Mouse (Mus musculus) kidney, embryonic 15.5 days (tissue): ENCODE data around the gene Add2. TPM values are rescaled to one million over a fixed set of nuclear protein-coding genes. Genes with fewer than 3 reads are reported as not detected.
"Not testable (repeated sequence)": the region's sequence is repeated elsewhere in the genome, so short reads cannot be mapped to it uniquely, and the experiment has no call there.

Experiments used
- ATAC-seq: fragments of 200-750 bp; cut with Nextera tagmentation; replicated peaks from 2 replicates; pipeline ENCODE4 v1.8.0; 2017; ENCODE audit warnings: moderate TSS enrichment; ENCODE audit not compliant: low FRiP score
- H3K27ac ChIP-seq: fragments of 300-500 bp; sonication (generic); 2 replicates; pipeline ENCODE4 v1.5.1; 2015; ENCODE audit warnings: mild to moderate bottlenecking, inconsistent platforms
- H3K27me3 ChIP-seq: fragments of 300-500 bp; sonication (generic); 2 replicates; pipeline ENCODE4 v1.6.1; 2015; ENCODE audit warnings: inconsistent platforms
- H3K36me3 ChIP-seq: fragments of 300-500 bp; sonication (generic); 2 replicates; pipeline ENCODE4 v1.6.1; 2015; ENCODE audit warnings: inconsistent platforms
- H3K4me1 ChIP-seq: fragments of 300-500 bp; sonication (generic); 2 replicates; pipeline ENCODE4 v1.6.1; 2015; ENCODE audit warnings: inconsistent platforms
- H3K4me2 ChIP-seq: fragments of 300-500 bp; sonication (generic); 2 replicates; pipeline ENCODE4 v1.6.1; 2015; ENCODE audit warnings: moderate library complexity, mild to moderate bottlenecking, inconsistent platforms
- H3K4me3 ChIP-seq: fragments of 300-500 bp; sonication (generic); replicated peaks from 2 replicates; pipeline ENCODE4 v1.5.1; 2015; ENCODE audit warnings: mild to moderate bottlenecking, inconsistent platforms
- H3K9ac ChIP-seq: fragments of 300-500 bp; sonication (generic); 2 replicates; pipeline ENCODE4 v1.6.1; 2015; ENCODE audit warnings: mild to moderate bottlenecking, inconsistent platforms
- H3K9me3 ChIP-seq: fragments of 300-500 bp; sonication (generic); replicated peaks from 2 replicates; pipeline ENCODE4 v1.6.1; 2016; ENCODE audit warnings: inconsistent platforms
- WGBS: fragments of 180-500 bp; shearing (Covaris S2); methylation state at CpG from one replicate; pipeline ENCODE4 v1.1.7; 2015; ENCODE audit warnings: mixed read lengths; 5-methylcytosine and 5-hydroxymethylcytosine counted together
- polyA plus RNA-seq: library from polyadenylated mRNA; unstranded; fragments of >200 nt; fragmentation: Nextera tagmentation; extraction: Ambion mirVana; gene quantifications from 2 replicates; pipeline ENCODE4 v1.2.1, GENCODE M21; 2015

The Add2 gene
- 5.9 and 7.2 TPM in 2 replicates for polyA plus RNA-seq

GRCm38 (mm10) chr6:86028601-86029322, at the start of gene Add2:
Gene Add2, plus strand, starts transcription at chr6:86028681.
- Histone ChIP-seq H3K4me2 (peak within 1 kb of the TSS; percentile 95), H3K27me3 (peaks cover 37% of the 10 kb centered on the region), H3K27ac (no peak within 1 kb of the TSS), H3K4me1 (peaks cover 15% of the 10 kb centered on the region), H3K9ac (peak within 1 kb of the TSS; percentile 48), H3K36me3 (no peaks in the 10 kb centered on the region), H3K4me3 (peak within 1 kb of the TSS; percentile 52), H3K9me3 (no peaks in the 10 kb centered on the region)
- under 1% methylated on average over 56 of the region's 56 CpGs for WGBS
- ATAC-seq = peak; percentile 76

DNA sequence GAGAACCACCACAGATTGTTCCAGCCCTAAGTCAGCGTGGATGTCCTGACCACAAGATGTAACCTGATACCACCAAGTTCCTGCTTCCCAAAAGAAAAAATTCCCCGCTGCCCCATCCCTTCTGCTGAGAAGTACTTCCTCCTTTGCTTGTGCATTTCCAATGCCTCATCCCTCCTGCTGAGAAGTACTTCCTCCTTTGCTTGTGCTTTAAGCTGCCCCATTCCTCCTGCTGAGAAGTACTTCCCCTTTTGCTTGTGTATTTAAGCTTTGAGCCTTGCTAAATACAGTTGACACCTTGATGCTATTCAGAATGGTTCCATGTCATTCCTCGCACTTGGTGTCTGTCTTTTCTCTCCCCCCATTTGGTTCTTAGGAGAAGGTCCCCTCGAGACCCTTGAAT, 49.7 kb upstream of the Add2 start:
- ATAC-seq, H3K9me3 ChIP-seq, H3K36me3 ChIP-seq, H3K9ac ChIP-seq, H3K27me3 ChIP-seq, H3K27ac ChIP-seq, H3K4me1 ChIP-seq, H3K4me2 ChIP-seq, H3K4me3 ChIP-seq: not testable (repeated sequence)
- 81% methylated on average over 4 of the region's 4 CpGs for WGBS

- Histone ChIP-seq H3K4me3 (no peak overlapping the region), H3K4me2 (no peak overlapping the region), H3K36me3 (no peaks in the 10 kb centered on the region), H3K9ac (no peak overlapping the region), H3K27ac (no peak overlapping the region), H3K9me3 (no peaks in the 10 kb centered on the region), H3K4me1 (no peaks in the 10 kb centered on the region), H3K27me3 (no peaks in the 10 kb centered on the region)
- 81% methylated on average over 8 of the region's 8 CpGs for WGBS
- ATAC-seq = no peak
Observed at GRCm38 (mm10) chr6:85984351-85984750, 44.1 kb upstream of the Add2 start.

DNA sequence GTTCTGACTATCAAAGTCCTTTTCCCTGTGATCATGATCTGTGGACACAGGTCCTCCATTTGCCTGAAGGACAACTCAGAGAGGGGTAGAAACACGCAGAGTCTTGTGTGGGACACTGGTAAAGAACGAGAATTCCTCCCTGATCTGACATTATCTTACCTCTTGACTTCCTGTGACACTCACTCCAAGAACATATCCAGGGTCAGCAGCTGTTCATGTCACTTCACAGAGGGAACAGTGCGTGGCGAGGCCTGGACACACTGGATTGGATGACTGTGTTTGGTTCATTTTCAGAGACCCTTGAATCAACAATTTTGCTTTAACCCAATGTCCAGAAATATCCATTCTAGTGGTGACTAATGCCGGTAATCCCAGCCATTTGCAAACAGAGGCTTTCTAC, 38.9 kb upstream of the Add2 start:
- H3K27ac ChIP-seq, H3K4me2 ChIP-seq, H3K27me3 ChIP-seq, H3K9ac ChIP-seq, H3K9me3 ChIP-seq, H3K36me3 ChIP-seq, H3K4me1 ChIP-seq, ATAC-seq, H3K4me3 ChIP-seq: not testable (repeated sequence)
- 83% methylated on average over 5 of the region's 5 CpGs for WGBS

DNA sequence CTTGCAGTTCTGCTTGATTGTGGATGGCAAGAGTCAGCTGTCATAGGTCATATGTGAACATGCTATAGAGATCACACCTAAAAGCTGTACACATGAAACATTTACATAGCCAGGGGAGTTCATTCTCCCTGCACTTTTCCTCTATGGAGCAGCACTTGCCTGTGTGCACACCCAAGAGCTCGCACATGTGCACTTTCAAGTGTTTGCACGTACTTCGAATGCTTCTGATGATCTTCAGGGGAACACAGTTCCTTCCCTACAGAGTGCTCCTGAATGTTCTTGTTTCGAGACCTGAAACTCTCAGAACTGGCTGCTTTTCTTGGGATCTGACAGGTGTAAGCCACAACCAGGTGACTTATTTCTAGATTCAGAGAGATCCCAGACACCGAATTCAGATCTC, 37.7 kb upstream of the Add2 start:
- H3K9ac ChIP-seq, H3K4me3 ChIP-seq, H3K27me3 ChIP-seq, H3K4me1 ChIP-seq, H3K36me3 ChIP-seq, H3K4me2 ChIP-seq, H3K9me3 ChIP-seq, H3K27ac ChIP-seq, ATAC-seq: not testable (repeated sequence)
- 82% methylated on average over 5 of the region's 5 CpGs for WGBS

- no peak overlapping the region for H3K4me3 ChIP-seq
- H3K4me2 ChIP-seq = no peak overlapping the region
- no peaks in the 10 kb centered on the region for H3K36me3 ChIP-seq
- peaks cover 2% of the 10 kb centered on the region; the same call in 1 of the 2 replicates for H3K4me1 ChIP-seq
- WGBS = 77% methylated on average over 18 of the region's 18 CpGs
- no peak overlapping the region for H3K9ac ChIP-seq
- no peaks in the 10 kb centered on the region for H3K9me3 ChIP-seq
- H3K27ac ChIP-seq = no peak overlapping the region
- no peak for ATAC-seq
- H3K27me3 ChIP-seq = no peaks in the 10 kb centered on the region
Observed at GRCm38 (mm10) chr6:86003405-86003925, 25.0 kb upstream of the Add2 start.

- H3K36me3 ChIP-seq = no peaks in the 10 kb centered on the region
- no peaks in the 10 kb centered on the region for H3K27me3 ChIP-seq
- H3K4me3 ChIP-seq = peak overlapping the region; percentile 14; the same call in 1 of the 2 replicates
- ATAC-seq = peak; percentile 87
- H3K9me3 ChIP-seq = no peaks in the 10 kb centered on the region
- 14% methylated on average over 18 of the region's 18 CpGs for whole genome bisulfite sequencing
- H3K27ac ChIP-seq = no peak overlapping the region
- H3K9ac ChIP-seq = no peak overlapping the region
- H3K4me2 ChIP-seq = peak overlapping the region; percentile 53
- H3K4me1 ChIP-seq = peaks cover 2% of the 10 kb centered on the region; the same call in 1 of the 2 replicates
Observed at GRCm38 (mm10) chr6:86004271-86005148, 24.0 kb upstream of the Add2 start.

- H3K9me3 ChIP-seq = no peaks in the 10 kb centered on the region
- no peak overlapping the region for H3K4me3 ChIP-seq
- no peak overlapping the region for H3K4me2 ChIP-seq
- no peaks in the 10 kb centered on the region for H3K36me3 ChIP-seq
- ATAC-seq = no peak
- H3K27ac ChIP-seq = no peak overlapping the region
- 37% methylated on average over 4 of the region's 4 CpGs for WGBS
- no peaks in the 10 kb centered on the region for H3K4me1 ChIP-seq
- H3K9ac ChIP-seq = no peak overlapping the region
- no peaks in the 10 kb centered on the region for H3K27me3 ChIP-seq
Observed at GRCm38 (mm10) chr6:86009980-86010379, 18.5 kb upstream of the Add2 start.

DNA sequence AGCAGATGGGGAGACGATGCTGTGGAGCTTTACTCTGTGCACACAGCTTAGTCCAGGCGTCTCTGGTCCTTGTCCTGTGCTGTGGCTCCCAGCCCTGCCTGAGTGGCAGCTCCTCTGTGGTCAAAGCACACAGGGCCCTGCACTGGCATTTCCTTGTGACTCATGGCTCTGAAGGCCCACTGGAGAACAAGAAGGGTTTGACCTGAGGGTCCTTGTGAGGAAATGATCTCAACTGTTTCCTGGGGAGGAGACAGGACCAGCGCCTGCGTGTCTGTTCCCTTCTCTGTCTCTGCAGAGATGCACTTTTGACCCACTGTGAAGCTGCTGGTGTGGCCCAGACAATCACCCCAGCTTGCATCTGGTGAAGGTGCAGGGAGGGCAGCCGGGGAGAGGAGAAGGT, 13.7 kb upstream of the Add2 start:
- 63% methylated on average over 5 of the region's 5 CpGs for WGBS
- peak; percentile 40 for ATAC-seq
- H3K9me3 ChIP-seq = not testable (repeated sequence)

GRCm38 (mm10) chr6:86015871-86016270, 12.6 kb upstream of the Add2 start, which contains the start of gene Figla:
Gene Figla, plus strand, starts transcription at chr6:86016171.
- Histone ChIP-seq H3K27me3 (no peaks in the 10 kb centered on the region), H3K4me3 (no peak within 1 kb of the TSS), H3K4me2 (no peak within 1 kb of the TSS), H3K27ac (no peak within 1 kb of the TSS), H3K9me3 (no peaks in the 10 kb centered on the region), H3K9ac (no peak within 1 kb of the TSS), H3K36me3 (no peaks in the 10 kb centered on the region), H3K4me1 (peaks cover 7% of the 10 kb centered on the region)
- 76% methylated on average over 9 of the region's 9 CpGs for WGBS
- ATAC-seq = no peak

More for the DNA sequence above, 13.7 kb upstream of the Add2 start:
- H3K4me1 ChIP-seq, H3K27ac ChIP-seq, H3K4me3 ChIP-seq, H3K4me2 ChIP-seq, H3K9ac ChIP-seq, H3K36me3 ChIP-seq, H3K27me3 ChIP-seq: not testable (repeated sequence)

GRCm38 (mm10) chr6:86016793-86017350, 11.6 kb upstream of the Add2 start:
- H3K9ac ChIP-seq = no peak overlapping the region
- 83% methylated on average over 23 of the region's 23 CpGs for WGBS
- no peaks in the 10 kb centered on the region for H3K9me3 ChIP-seq
- no peak overlapping the region for H3K4me3 ChIP-seq
- no peak overlapping the region for H3K27ac ChIP-seq
- H3K27me3 ChIP-seq = no peaks in the 10 kb centered on the region
- H3K4me1 ChIP-seq = peaks cover 7% of the 10 kb centered on the region
- ATAC-seq = no peak
- H3K4me2 ChIP-seq = no peak overlapping the region
- H3K36me3 ChIP-seq = no peaks in the 10 kb centered on the region
